Mouse (Mus musculus) c-Kit-negative CD71-positive TER-119-positive erythroid progenitor cells, embryonic 14.5 days (primary cell): ENCODE data around the gene Rfx2.

Experiments
- DNase-seq: peaks from one replicate; pipeline ENCODE4 v3.0.0-alpha.2; 2013; ENCODE audit warnings: low read depth, low spot score

Rfx2 gene

GRCm38 (mm10) chr17:56754271-56755185 is 76.3 kb downstream of the Rfx2 start:
- no peak for DNase-seq

- no peak for DNase-seq
Observed at GRCm38 (mm10) chr17:56753452-56753851, 77.4 kb downstream of the Rfx2 start.

- DNase-seq = no peak
Observed at GRCm38 (mm10) chr17:56751404-56752072, 79.3 kb downstream of the Rfx2 start.

GRCm38 (mm10) chr17:56744173-56744572 is 86.6 kb downstream of the Rfx2 start:
- no peak for DNase-seq

DNA sequence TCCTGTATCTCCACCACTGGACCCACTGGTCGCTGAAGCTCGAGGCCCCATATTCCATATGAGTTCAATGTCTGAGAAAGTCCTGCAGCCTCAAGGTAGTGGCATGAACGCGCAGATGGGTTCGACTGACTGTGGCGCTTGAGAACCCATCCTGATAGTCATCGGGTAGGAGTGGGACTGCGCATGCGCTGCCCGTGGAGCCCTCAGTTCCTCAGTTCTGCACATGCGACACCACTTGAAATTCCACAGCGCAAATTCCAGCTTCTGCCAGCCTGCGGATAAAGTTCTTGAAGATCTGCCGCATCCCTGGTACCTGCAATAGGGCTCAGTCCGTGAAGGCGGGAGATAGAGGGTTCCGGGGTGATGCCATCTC is 90.0 kb downstream of the Rfx2 start:
- DNase-seq = no peak

- DNase-seq = no peak
Observed at GRCm38 (mm10) chr17:56740118-56740787, 90.6 kb downstream of the Rfx2 start.

DNA sequence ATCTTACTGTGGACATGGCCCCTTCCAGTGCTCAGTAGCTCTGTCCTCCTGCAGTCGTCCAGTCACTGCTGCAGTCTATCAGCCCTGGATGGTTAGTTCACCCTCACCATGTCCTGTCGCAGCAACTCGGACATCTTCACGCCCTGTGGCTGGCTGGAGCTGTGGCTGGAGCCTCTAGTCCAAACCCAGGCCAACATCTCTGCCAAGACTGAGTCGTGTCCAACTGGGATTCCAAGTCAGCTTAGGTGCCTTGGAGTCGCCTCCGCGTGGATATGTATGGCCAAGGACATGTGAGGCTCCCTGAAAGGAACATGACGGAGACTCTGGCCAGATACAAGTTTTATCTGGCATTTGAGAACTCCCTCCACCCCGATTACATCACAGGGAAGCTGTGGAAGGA is 92.6 kb downstream of the Rfx2 start:
- DNase-seq = no peak

GRCm38 (mm10) chr17:56736534-56736933 is 94.3 kb downstream of the Rfx2 start:
- DNase-seq = no peak

- no peak for DNase-seq
Observed at GRCm38 (mm10) chr17:56729656-56730055, 101.2 kb downstream of the Rfx2 start.

DNA sequence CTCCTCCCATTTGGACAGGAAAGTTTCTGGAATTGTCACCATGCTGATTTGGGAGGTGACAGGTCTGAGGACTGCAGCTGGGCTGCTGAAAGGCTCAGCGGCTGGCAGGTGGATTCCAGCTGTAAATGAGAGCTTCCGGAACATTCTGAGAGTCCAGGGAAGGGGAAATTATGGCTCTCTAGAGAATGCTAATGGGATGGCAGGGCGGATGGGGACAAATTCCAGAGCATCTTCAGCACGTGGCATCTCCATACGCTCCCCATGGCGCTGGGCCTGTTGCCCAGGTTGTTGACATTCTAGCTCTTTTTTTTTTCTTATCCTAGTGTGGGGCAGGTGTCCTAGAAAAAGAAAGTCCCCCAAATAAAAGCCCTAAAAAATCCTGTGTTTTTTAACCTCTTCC is 101.7 kb downstream of the Rfx2 start:
- DNase-seq = no peak

- no peak for DNase-seq
Observed at GRCm38 (mm10) chr17:56728117-56728516, 102.7 kb downstream of the Rfx2 start.

GRCm38 (mm10) chr17:56727659-56728058 is 103.2 kb downstream of the Rfx2 start:
- no peak for DNase-seq

DNA sequence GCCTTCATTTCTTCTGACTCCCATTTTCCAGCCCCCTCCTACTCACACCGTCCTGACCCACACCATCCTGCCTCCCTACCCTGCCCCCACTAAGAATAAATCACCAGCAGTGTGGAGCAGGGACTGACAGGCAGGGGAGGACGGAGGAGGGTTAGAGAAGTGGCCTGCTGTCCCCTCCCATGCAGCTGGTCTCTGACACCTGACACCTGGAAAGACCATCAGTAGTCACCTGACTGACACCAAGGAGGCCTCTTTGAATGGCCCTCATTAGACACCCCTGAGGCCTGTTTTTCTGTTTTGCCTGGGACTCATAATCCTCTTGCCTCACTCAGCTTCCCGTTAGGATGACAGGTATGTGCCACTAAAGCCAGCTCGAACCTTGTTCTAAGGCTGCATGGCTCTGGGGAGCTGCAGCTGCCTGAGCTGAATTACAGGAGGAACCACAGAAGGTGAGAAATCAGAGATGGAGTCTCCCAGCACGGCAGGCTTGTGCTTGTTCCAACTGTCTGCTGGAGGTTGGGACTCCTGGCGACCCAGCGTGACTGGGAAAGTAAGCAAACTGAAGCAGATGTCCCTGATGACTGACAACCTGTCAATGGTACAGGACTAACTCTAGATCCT is 103.7 kb downstream of the Rfx2 start:
- DNase-seq = no peak
